Mouse (Mus musculus) liver, postnatal 0 days (tissue): ENCODE results near the gene Trim23. TPM values are rescaled to one million over a fixed set of nuclear protein-coding genes. Genes with fewer than 3 reads are reported as not detected.

Experiments
- ATAC-seq: fragments of 200-750 bp; cut with Nextera tagmentation; 2 replicates; pipeline ENCODE4 v1.8.0; 2017; ENCODE audit warnings: mild to moderate bottlenecking, moderate library complexity
- DNase-seq: peaks from one replicate; pipeline ENCODE4 v3.0.0-alpha.2; 2016
- H3K27ac ChIP-seq: fragments of 300-500 bp; sonication (generic); 2 replicates; pipeline ENCODE4 v1.5.1; 2014; ENCODE audit warnings: antibody characterized with exemption, moderate library complexity, mild to moderate bottlenecking, low read depth
- H3K27me3 ChIP-seq: fragments of 300-500 bp; sonication (generic); 2 replicates; pipeline ENCODE4 v1.6.1; 2014; ENCODE audit warnings: low read length, control low read depth, mixed read lengths; ENCODE audit not compliant: insufficient read depth
- H3K36me3 ChIP-seq: fragments of 300-500 bp; sonication (generic); replicated peaks from 2 replicates; pipeline ENCODE4 v1.6.1; 2014; ENCODE audit warnings: mild to moderate bottlenecking, control low read depth, low read length, moderate library complexity, mixed read lengths; ENCODE audit not compliant: insufficient read depth
- H3K4me1 ChIP-seq: fragments of 300-500 bp; sonication (generic); 2 replicates; pipeline ENCODE4 v1.6.1; 2014; ENCODE audit warnings: antibody characterized with exemption, mild to moderate bottlenecking, control low read depth; ENCODE audit not compliant: insufficient read depth
- H3K4me2 ChIP-seq: fragments of 300-500 bp; sonication (generic); 2 replicates; pipeline ENCODE4 v1.6.1; 2014; ENCODE audit warnings: low read depth, mild to moderate bottlenecking, low read length, moderate library complexity, mixed read lengths
- H3K4me3 ChIP-seq: fragments of 300-500 bp; sonication (generic); 2 replicates; pipeline ENCODE4 v1.5.1; 2014; ENCODE audit warnings: low read depth, low read length
- H3K9ac ChIP-seq: fragments of 300-500 bp; sonication (generic); replicated peaks from 2 replicates; pipeline ENCODE4 v1.6.1; 2014; ENCODE audit warnings: mild to moderate bottlenecking, moderate library complexity
- H3K9me3 ChIP-seq: fragments of 300-500 bp; sonication (generic); 2 replicates; pipeline ENCODE4 v1.6.1; 2016; ENCODE audit warnings: mild to moderate bottlenecking, control low read depth, low read length, mixed read lengths
- CTCF ChIP-seq: sonication (generic); IDR thresholded peaks from 2 replicates; pipeline ENCODE4 v1.5.1; 2016; ENCODE audit warnings: antibody characterized with exemption, low read depth
- EP300 ChIP-seq: IDR thresholded peaks from 2 replicates; pipeline ENCODE4 v1.6.1; 2016; ENCODE audit warnings: antibody characterized with exemption, low read depth, mild to moderate bottlenecking
- WGBS: fragments of 180-500 bp; shearing (Covaris S2); extraction: QIAGEN DNeasy Blood & Tissue Kit; methylation state at CpG from one replicate; pipeline ENCODE4 v1.1.7; 2014; ENCODE audit not compliant: insufficient replicate concordance; 5-methylcytosine and 5-hydroxymethylcytosine counted together
- polyA plus RNA-seq: library from polyadenylated mRNA; unstranded; fragments of >200 nt; fragmentation: Nextera tagmentation; extraction: Ambion mirVana; gene quantifications from 2 replicates; pipeline ENCODE4 v1.2.1, GENCODE M21; 2015

Gene Trim23
- 5.6 and 6.4 TPM in 2 replicates for polyA plus RNA-seq

GRCm38 (mm10) chr13:104178650-104179121 lies at the start of gene Trim23:
Trim23 (plus strand) TSS chr13:104178797.
- Histone ChIP-seq H3K27ac (peak within 1 kb of the TSS; percentile 90), H3K36me3 (peaks cover 12% of the 10 kb centered on the region), H3K4me2 (peak within 1 kb of the TSS; percentile 77), H3K27me3 (no peaks in the 10 kb centered on the region), H3K4me3 (peak within 1 kb of the TSS; percentile 78), H3K9me3 (no peaks in the 10 kb centered on the region), H3K4me1 (peaks cover 8% of the 10 kb centered on the region), H3K9ac (peak within 1 kb of the TSS; percentile 82)
- TF ChIP-seq EP300, result no peak
- TF ChIP-seq CTCF, result peak; percentile 57
- DNase-seq (peak; percentile 96), ATAC-seq (peak; percentile 97)
- WGBS, result under 1% methylated on average over 38 of the region's 38 CpGs

GRCm38 (mm10) chr13:104132561-104132960 lies 46.0 kb upstream of the Trim23 start:
- DNase-seq (no peak), ATAC-seq (peak; percentile 80)
- H3K4me1 ChIP-seq, result peaks cover 4% of the 10 kb centered on the region; the same call in 1 of the 2 replicates
- H3K36me3 ChIP-seq, result no peaks in the 10 kb centered on the region
- H3K9me3 ChIP-seq, result no peaks in the 10 kb centered on the region
- no peaks in the 10 kb centered on the region for H3K27me3 ChIP-seq
- TF ChIP-seq EP300 (no peak), CTCF (no peak)
- no peak overlapping the region for H3K9ac ChIP-seq
- no peak overlapping the region for H3K4me2 ChIP-seq
- 68% methylated on average over 2 of the region's 2 CpGs for WGBS
- no peak overlapping the region for H3K4me3 ChIP-seq
- no peak overlapping the region for H3K27ac ChIP-seq

- Histone ChIP-seq H3K36me3 (no peaks in the 10 kb centered on the region), H3K4me1 (peaks cover 4% of the 10 kb centered on the region; the same call in 1 of the 2 replicates), H3K4me3 (no peak overlapping the region), H3K9ac (no peak overlapping the region), H3K27me3 (no peaks in the 10 kb centered on the region), H3K27ac (no peak overlapping the region), H3K9me3 (no peaks in the 10 kb centered on the region), H3K4me2 (no peak overlapping the region)
- no peak for DNase-seq
- ATAC-seq, result no peak
- WGBS, result 73% methylated on average over 4 of the region's 4 CpGs
- TF ChIP-seq CTCF, result no peak
- TF ChIP-seq EP300, result no peak
Observed at GRCm38 (mm10) chr13:104134510-104135085, 44.0 kb upstream of the Trim23 start.

GRCm38 (mm10) chr13:104139369-104140209 lies 39.0 kb upstream of the Trim23 start:
- H3K9me3 ChIP-seq, result no peaks in the 10 kb centered on the region
- TF ChIP-seq CTCF (peak; percentile 96), EP300 (no peak)
- no peaks in the 10 kb centered on the region for H3K27me3 ChIP-seq
- H3K4me2 ChIP-seq, result peak overlapping the region; percentile 54
- WGBS, result 29% methylated on average over 13 of the region's 13 CpGs
- no peak overlapping the region for H3K27ac ChIP-seq
- H3K4me1 ChIP-seq, result 0 out of 2 replicates have a peak, but pooled peaks cover 4% of the 10 kb centered on the region
- ATAC-seq (peak; percentile 73), DNase-seq (peak; percentile 87)
- H3K36me3 ChIP-seq, result peaks cover 20% of the 10 kb centered on the region
- no peak overlapping the region for H3K9ac ChIP-seq
- no peak overlapping the region for H3K4me3 ChIP-seq

GRCm38 (mm10) chr13:104144871-104145270 lies 33.7 kb upstream of the Trim23 start:
- H3K36me3 ChIP-seq, result peaks cover 58% of the 10 kb centered on the region
- no peak for TF ChIP-seq EP300
- no peak for TF ChIP-seq CTCF
- WGBS, result 81% methylated on average over 9 of the region's 9 CpGs
- no peak overlapping the region for H3K27ac ChIP-seq
- no peaks in the 10 kb centered on the region for H3K9me3 ChIP-seq
- no peak overlapping the region for H3K4me3 ChIP-seq
- no peak for DNase-seq
- no peak for ATAC-seq
- no peak overlapping the region for H3K4me2 ChIP-seq
- 0 out of 2 replicates have a peak, but pooled peaks cover 1% of the 10 kb centered on the region for H3K4me1 ChIP-seq
- H3K27me3 ChIP-seq, result no peaks in the 10 kb centered on the region
- no peak overlapping the region for H3K9ac ChIP-seq

GRCm38 (mm10) chr13:104145646-104146045 lies 33.0 kb upstream of the Trim23 start:
- Histone ChIP-seq H3K36me3 (peaks cover 58% of the 10 kb centered on the region), H3K27ac (no peak overlapping the region), H3K4me2 (no peak overlapping the region), H3K9ac (no peak overlapping the region), H3K9me3 (no peaks in the 10 kb centered on the region), H3K27me3 (no peaks in the 10 kb centered on the region), H3K4me1 (no peaks in the 10 kb centered on the region), H3K4me3 (no peak overlapping the region)
- 84% methylated on average over 3 of the region's 3 CpGs for WGBS
- no peak for ATAC-seq
- TF ChIP-seq EP300, result no peak
- no peak for TF ChIP-seq CTCF
- DNase-seq, result no peak
